Mouse (Mus musculus): ENCODE measurements around the gene Alox5ap. TPM values are rescaled to one million over a fixed set of nuclear protein-coding genes. Genes with fewer than 3 reads are reported as not detected.

The Alox5ap gene
- total RNA-seq (2017) = 1,084 and 1,252 TPM in 2 replicates

GRCm38 (mm10) chr5:149264405-149264804 lies at the start of gene Alox5ap:
Gene Alox5ap (plus strand): TSS chr5:149264767.
- ATAC-seq (ENCODE audit: extremely low read depth, insufficient number of reproducible peaks, low FRiP score, poor library complexity, severe bottlenecking) = no peak

- no peak for ATAC-seq (ENCODE audit: extremely low read depth, insufficient number of reproducible peaks, low FRiP score, poor library complexity, severe bottlenecking)
Measured at GRCm38 (mm10) chr5:149215540-149215939, 49.0 kb upstream of the Alox5ap start.

GRCm38 (mm10) chr5:149217524-149218357 lies 46.8 kb upstream of the Alox5ap start:
- ATAC-seq (ENCODE audit: extremely low read depth, insufficient number of reproducible peaks, low FRiP score, poor library complexity, severe bottlenecking) = no peak

- no peak for ATAC-seq (ENCODE audit: extremely low read depth, insufficient number of reproducible peaks, low FRiP score, poor library complexity, severe bottlenecking)
Measured at GRCm38 (mm10) chr5:149219493-149219892, 45.1 kb upstream of the Alox5ap start.

GRCm38 (mm10) chr5:149221355-149221754 lies 43.2 kb upstream of the Alox5ap start:
- peak; percentile 39; the same call in 1 of the 2 replicates for ATAC-seq (ENCODE audit: extremely low read depth, insufficient number of reproducible peaks, low FRiP score, poor library complexity, severe bottlenecking)

- ATAC-seq (ENCODE audit: extremely low read depth, insufficient number of reproducible peaks, low FRiP score, poor library complexity, severe bottlenecking) = no peak
Measured at GRCm38 (mm10) chr5:149224666-149225065, 39.9 kb upstream of the Alox5ap start.

GRCm38 (mm10) chr5:149228700-149229618 lies 35.6 kb upstream of the Alox5ap start:
- peak; percentile 95 for ATAC-seq (ENCODE audit: extremely low read depth, insufficient number of reproducible peaks, low FRiP score, poor library complexity, severe bottlenecking)

GRCm38 (mm10) chr5:149229619-149230339 lies 34.8 kb upstream of the Alox5ap start:
- ATAC-seq (ENCODE audit: extremely low read depth, insufficient number of reproducible peaks, low FRiP score, poor library complexity, severe bottlenecking) = no peak

GRCm38 (mm10) chr5:149235002-149235401 lies 29.6 kb upstream of the Alox5ap start:
- ATAC-seq (ENCODE audit: extremely low read depth, insufficient number of reproducible peaks, low FRiP score, poor library complexity, severe bottlenecking) = peak; percentile 76

- ATAC-seq (ENCODE audit: extremely low read depth, insufficient number of reproducible peaks, low FRiP score, poor library complexity, severe bottlenecking) = no peak
Measured at GRCm38 (mm10) chr5:149237221-149237950, 27.2 kb upstream of the Alox5ap start.

GRCm38 (mm10) chr5:149242467-149242866 lies 22.1 kb upstream of the Alox5ap start:
- ATAC-seq (ENCODE audit: extremely low read depth, insufficient number of reproducible peaks, low FRiP score, poor library complexity, severe bottlenecking) = no peak

- no peak for ATAC-seq (ENCODE audit: extremely low read depth, insufficient number of reproducible peaks, low FRiP score, poor library complexity, severe bottlenecking)
Measured at GRCm38 (mm10) chr5:149243053-149243452, 21.5 kb upstream of the Alox5ap start.

GRCm38 (mm10) chr5:149245391-149245964 lies 19.1 kb upstream of the Alox5ap start:
- ATAC-seq (ENCODE audit: extremely low read depth, insufficient number of reproducible peaks, low FRiP score, poor library complexity, severe bottlenecking) = no peak

GRCm38 (mm10) chr5:149245965-149246470 lies 18.5 kb upstream of the Alox5ap start:
- ATAC-seq (ENCODE audit: extremely low read depth, insufficient number of reproducible peaks, low FRiP score, poor library complexity, severe bottlenecking) = peak; percentile 95

- no peak for ATAC-seq (ENCODE audit: extremely low read depth, insufficient number of reproducible peaks, low FRiP score, poor library complexity, severe bottlenecking)
Measured at GRCm38 (mm10) chr5:149247047-149247904, 17.3 kb upstream of the Alox5ap start.

- ATAC-seq (ENCODE audit: extremely low read depth, insufficient number of reproducible peaks, low FRiP score, poor library complexity, severe bottlenecking) = no peak
Measured at GRCm38 (mm10) chr5:149252303-149252702, 12.3 kb upstream of the Alox5ap start.

GRCm38 (mm10) chr5:149253491-149253890 lies 11.1 kb upstream of the Alox5ap start:
- ATAC-seq (ENCODE audit: extremely low read depth, insufficient number of reproducible peaks, low FRiP score, poor library complexity, severe bottlenecking) = no peak
